Mouse (Mus musculus) embryonic facial prominence, embryonic 14.5 days (tissue): ENCODE measurements around the gene Dlg2. TPM values are rescaled to one million over a fixed set of nuclear protein-coding genes. Genes with fewer than 3 reads are reported as not detected.
A peak's percentile ranks its signal among the peaks of the same experiment; 100 is the strongest.

Experiments used
- ATAC-seq: fragments of 200-750 bp; cut with Nextera tagmentation; 2 replicates; pipeline ENCODE4 v1.8.0; 2017; ENCODE audit warnings: low read depth, moderate number of reproducible peaks, moderate TSS enrichment
- DNase-seq: peaks from one replicate; pipeline ENCODE4 v3.0.0-alpha.2; 2015; ENCODE audit warnings: low spot score
- H3K27ac ChIP-seq: fragments of 300-500 bp; sonication (generic); replicated peaks from 2 replicates; pipeline ENCODE4 v1.5.1; 2014; ENCODE audit warnings: low read depth, mild to moderate bottlenecking, low read length, moderate library complexity
- H3K27me3 ChIP-seq: fragments of 300-500 bp; sonication (generic); replicated peaks from 2 replicates; pipeline ENCODE4 v1.6.1; 2014; ENCODE audit warnings: low read length; ENCODE audit not compliant: control insufficient read depth, insufficient read depth
- H3K36me3 ChIP-seq: fragments of 300-500 bp; sonication (generic); 2 replicates; pipeline ENCODE4 v1.6.1; 2014; ENCODE audit warnings: low read length, mixed read lengths; ENCODE audit not compliant: control insufficient read depth, insufficient read depth
- H3K4me1 ChIP-seq: fragments of 300-500 bp; sonication (generic); 2 replicates; pipeline ENCODE4 v1.6.1; 2014; ENCODE audit warnings: antibody characterized with exemption, low read length; ENCODE audit not compliant: control insufficient read depth, insufficient read depth
- H3K4me2 ChIP-seq: fragments of 300-500 bp; sonication (generic); 2 replicates; pipeline ENCODE4 v1.6.1; 2014; ENCODE audit warnings: low read depth, mild to moderate bottlenecking, low read length, moderate library complexity, mixed read lengths
- H3K4me3 ChIP-seq: fragments of 300-500 bp; sonication (generic); 2 replicates; pipeline ENCODE4 v1.5.1; 2014; ENCODE audit warnings: low read depth, mild to moderate bottlenecking, low read length
- H3K9ac ChIP-seq: fragments of 300-500 bp; sonication (generic); 2 replicates; pipeline ENCODE4 v1.6.1; 2014; ENCODE audit warnings: low read depth, mild to moderate bottlenecking, low read length, moderate library complexity, mixed read lengths
- H3K9me3 ChIP-seq: fragments of 300-500 bp; sonication (generic); 2 replicates; pipeline ENCODE4 v1.6.1; 2016; ENCODE audit warnings: low read length; ENCODE audit not compliant: control insufficient read depth
- WGBS: fragments of 180-500 bp; shearing (Covaris S2); extraction: QIAGEN DNeasy Blood & Tissue Kit; methylation state at CpG from one replicate; pipeline ENCODE4 v1.1.7; 2014; 5-methylcytosine and 5-hydroxymethylcytosine counted together
- polyA plus RNA-seq: library from polyadenylated mRNA; unstranded; fragments of >200 nt; fragmentation: Nextera tagmentation; extraction: Ambion mirVana; gene quantifications from 2 replicates; pipeline ENCODE4 v1.2.1, GENCODE M21; 2014

The Dlg2 gene
- polyA plus RNA-seq, 1 experiment from 2014 or later = 5.1 TPM

DNA sequence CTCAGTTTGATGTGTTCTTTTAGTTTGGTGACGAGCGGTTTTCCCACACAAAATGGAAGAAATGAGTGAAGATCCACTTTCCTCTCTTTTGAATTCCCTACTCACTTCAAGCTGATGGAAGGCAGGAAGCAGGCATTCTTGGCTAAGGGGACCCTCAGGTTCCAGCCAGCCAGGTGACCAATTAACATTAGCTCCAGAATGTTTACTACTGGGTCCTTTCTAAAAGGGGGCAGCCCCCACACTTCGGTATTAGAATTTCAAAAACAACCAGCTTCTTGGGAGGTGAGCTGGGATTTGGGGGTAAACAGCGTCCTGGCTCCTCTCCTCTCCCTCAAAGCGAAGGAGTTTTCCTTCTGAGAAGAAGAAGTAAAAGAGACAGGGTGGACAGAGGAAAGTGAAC is 1703.6 kb downstream of the Dlg2 start:
- Histone ChIP-seq H3K27me3 (no peaks in the 10 kb centered on the region), H3K4me2 (peak overlapping the region; percentile 72), H3K27ac (peak overlapping the region; percentile 69), H3K4me1 (peaks cover 19% of the 10 kb centered on the region; the same call in 1 of the 2 replicates), H3K9ac (peak overlapping the region; percentile 64), H3K4me3 (peak overlapping the region; percentile 45), H3K36me3 (no peaks in the 10 kb centered on the region), H3K9me3 (no peaks in the 10 kb centered on the region)
- 46% methylated on average over 5 of the region's 5 CpGs for WGBS
- ATAC-seq = no peak
- DNase-seq = no peak

DNA sequence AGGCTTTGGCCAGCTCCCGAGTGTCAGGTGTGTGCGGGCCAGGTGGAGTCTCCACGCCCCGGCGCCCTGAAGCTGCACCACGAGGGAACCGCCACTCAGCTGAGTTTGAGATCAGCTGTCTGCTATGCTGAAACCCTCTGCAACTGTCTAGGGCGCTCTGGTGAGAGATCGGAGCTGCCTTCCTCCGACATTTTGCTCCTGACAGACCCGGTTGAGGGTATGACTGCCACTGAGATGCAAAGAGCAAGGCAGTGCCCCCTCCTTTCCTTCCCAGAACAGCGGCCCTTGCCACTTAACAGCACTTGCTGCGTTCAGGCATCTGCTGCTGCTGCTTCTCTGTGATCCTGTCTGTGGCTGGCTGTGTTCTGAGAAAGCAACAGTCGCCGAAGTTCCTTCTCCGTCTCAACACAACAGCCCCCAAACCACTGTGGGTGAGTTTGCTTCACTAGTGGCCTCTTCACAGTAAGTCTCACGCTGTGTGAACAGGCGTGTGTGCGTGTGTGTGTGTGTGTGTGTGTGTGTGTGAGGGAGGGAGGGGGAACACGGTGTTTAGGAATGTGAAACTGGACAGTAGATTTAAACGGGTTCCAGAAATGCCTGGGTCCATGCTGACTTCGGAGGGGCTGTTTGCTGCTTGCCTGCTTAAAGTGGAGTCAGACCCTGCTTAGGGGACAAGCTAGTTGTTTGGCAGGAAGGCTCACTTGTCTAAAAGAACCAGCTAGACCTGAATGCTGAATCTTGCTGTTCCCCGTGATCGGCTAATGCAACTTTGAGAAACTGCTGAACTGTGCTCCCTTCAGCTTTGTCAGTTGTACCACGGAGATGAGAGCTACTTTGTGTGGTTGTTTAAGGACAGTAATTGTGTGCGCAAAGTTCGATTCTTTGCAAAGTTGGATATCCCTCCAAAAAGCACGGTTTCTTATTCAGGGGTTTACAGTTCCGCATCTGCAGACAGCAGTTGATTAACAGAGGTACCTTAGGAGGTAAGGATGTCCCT is 1704.4 kb downstream of the Dlg2 start:
- peaks cover 19% of the 10 kb centered on the region for H3K4me1 ChIP-seq
- H3K36me3 ChIP-seq = no peaks in the 10 kb centered on the region
- H3K4me3 ChIP-seq = peak overlapping the region; percentile 45
- no peaks in the 10 kb centered on the region for H3K9me3 ChIP-seq
- peak overlapping the region; percentile 72 for H3K4me2 ChIP-seq
- DNase-seq (peak; percentile 53), ATAC-seq (peak; percentile 72)
- H3K27ac ChIP-seq = peak overlapping the region; percentile 69
- H3K9ac ChIP-seq = peak overlapping the region; percentile 64
- H3K27me3 ChIP-seq = no peaks in the 10 kb centered on the region
- 12% methylated on average over 28 of the region's 29 CpGs for WGBS

DNA sequence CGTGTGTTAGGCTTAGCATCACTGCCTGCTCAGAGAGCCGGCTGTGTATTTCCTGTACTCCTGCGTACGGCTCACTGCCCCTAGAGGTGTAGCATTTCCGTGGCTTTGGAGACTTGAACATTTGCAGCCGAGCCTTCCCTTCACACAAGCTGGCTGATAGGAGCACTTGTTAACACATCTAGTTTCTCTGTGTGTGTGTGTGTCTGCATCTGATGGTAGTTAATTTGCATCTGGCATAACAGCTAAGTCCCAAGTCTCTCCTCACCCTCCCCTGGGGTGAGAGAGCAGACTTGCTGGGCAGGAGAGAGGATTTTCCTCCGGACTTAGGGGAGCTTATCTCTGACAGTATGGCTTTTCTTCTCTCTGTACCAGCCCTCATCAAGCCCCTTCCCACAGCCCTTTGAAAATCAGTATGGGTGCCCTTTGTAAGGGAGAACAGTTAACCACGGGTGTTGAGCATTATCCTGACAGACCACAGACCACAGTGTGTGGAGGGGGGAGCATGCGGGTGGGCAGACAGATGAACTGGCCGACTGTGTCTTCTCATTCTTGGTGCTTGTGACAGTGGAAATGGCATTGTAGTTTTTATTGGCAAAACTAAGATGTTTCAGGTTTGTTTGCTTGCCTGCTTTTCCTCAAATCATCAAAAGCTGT is 1705.6 kb downstream of the Dlg2 start:
- H3K27ac ChIP-seq = peak overlapping the region; percentile 69; the same call in 1 of the 2 replicates
- WGBS = 10% methylated on average over 10 of the region's 10 CpGs
- H3K4me1 ChIP-seq = peaks cover 25% of the 10 kb centered on the region
- ATAC-seq (peak; percentile 56), DNase-seq (peak; percentile 43)
- no peaks in the 10 kb centered on the region for H3K9me3 ChIP-seq
- peak overlapping the region; percentile 72 for H3K4me2 ChIP-seq
- H3K36me3 ChIP-seq = no peaks in the 10 kb centered on the region
- H3K27me3 ChIP-seq = no peaks in the 10 kb centered on the region
- peak overlapping the region; percentile 64; the same call in 1 of the 2 replicates for H3K9ac ChIP-seq
- peak overlapping the region; percentile 45 for H3K4me3 ChIP-seq

DNA sequence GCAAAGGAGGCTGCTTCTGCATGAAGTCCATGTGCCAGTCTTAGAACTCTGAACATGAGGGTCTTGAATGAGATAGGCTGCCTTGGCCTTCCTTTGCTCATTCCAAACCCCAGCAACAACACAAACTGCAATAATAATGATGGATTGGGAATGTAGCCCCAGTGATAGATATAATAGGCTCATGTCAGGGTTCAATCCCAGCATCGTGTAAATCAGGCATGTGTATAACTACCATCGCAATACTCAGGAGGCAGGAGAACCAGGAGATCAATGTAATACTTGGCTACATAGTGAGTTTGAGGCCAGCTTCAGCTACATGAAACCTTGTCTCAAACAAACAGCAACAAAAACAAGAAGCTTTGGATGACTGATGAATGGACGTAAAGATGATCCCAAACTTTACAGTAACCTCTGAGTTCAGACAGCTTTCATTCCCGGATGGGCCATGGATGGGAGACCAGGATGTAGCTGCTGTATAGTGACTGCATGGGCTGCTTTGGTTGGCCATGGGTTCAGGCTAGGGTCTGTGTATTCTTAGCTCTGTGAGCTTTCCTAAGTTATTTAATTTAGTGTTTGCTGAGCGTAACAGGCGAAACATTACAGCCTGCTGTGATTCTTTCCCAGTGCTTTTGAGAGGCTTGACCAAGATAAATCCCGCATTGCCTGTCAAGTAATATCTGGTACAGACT is 1708.0 kb downstream of the Dlg2 start:
- Histone ChIP-seq H3K4me1 (peaks cover 25% of the 10 kb centered on the region), H3K27me3 (no peaks in the 10 kb centered on the region), H3K9me3 (no peaks in the 10 kb centered on the region), H3K36me3 (no peaks in the 10 kb centered on the region), H3K27ac (no peak overlapping the region), H3K9ac (no peak overlapping the region), H3K4me2 (no peak overlapping the region), H3K4me3 (no peak overlapping the region)
- WGBS = 90% methylated on average over 7 of the region's 7 CpGs
- ATAC-seq (no peak), DNase-seq (no peak)

DNA sequence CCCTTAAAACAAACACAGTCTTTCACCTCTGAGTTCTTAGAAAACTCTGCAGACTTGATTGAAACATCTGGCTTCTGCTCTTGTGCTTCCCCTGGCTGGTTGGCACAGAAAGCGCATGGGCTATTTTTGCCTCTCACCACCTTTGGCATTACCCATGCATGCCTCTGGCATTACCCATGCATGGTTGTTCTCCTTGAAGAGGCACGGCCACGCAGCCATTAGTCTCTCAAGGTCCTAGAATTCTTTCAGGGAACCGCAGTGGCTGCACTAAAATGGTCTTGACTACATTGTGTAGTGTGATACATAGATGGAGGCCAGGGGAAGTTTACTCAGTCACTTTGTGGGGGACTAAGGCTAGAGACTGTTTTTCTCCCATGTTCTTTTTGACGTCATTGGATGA is 1709.9 kb downstream of the Dlg2 start:
- 72% methylated on average over 5 of the region's 5 CpGs for WGBS
- ATAC-seq (no peak), DNase-seq (no peak)
- Histone ChIP-seq H3K27me3 (no peaks in the 10 kb centered on the region), H3K9me3 (no peaks in the 10 kb centered on the region), H3K4me3 (no peak overlapping the region), H3K36me3 (no peaks in the 10 kb centered on the region), H3K4me2 (no peak overlapping the region), H3K27ac (no peak overlapping the region), H3K4me1 (peaks cover 15% of the 10 kb centered on the region), H3K9ac (no peak overlapping the region)

DNA sequence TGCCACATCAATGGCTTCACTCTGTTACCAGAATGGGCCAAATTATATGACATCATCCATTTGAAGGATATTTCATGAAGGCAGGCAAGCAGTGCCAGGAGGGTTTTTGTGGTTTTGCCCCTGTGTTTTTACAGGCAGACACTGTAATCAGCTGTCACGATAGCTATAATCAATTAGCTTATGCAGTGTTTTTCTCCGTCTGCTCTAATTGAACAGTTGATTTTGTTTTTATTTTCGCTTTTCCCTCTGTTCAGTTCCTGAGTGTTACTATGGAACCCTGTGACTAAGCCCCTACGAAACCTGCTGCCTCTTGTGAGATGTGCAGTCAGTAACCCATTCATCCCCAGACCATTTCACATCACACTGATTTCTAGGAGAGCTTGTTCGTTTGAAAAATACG is 1712.7 kb downstream of the Dlg2 start:
- Histone ChIP-seq H3K27ac (no peak overlapping the region), H3K9me3 (no peaks in the 10 kb centered on the region), H3K27me3 (no peaks in the 10 kb centered on the region), H3K9ac (no peak overlapping the region), H3K4me2 (no peak overlapping the region), H3K4me3 (no peak overlapping the region), H3K4me1 (peaks cover 6% of the 10 kb centered on the region; the same call in 1 of the 2 replicates), H3K36me3 (no peaks in the 10 kb centered on the region)
- DNase-seq (peak; percentile 44), ATAC-seq (peak; percentile 37; the same call in 1 of the 2 replicates)
- 54% methylated on average over 6 of the region's 6 CpGs for WGBS

DNA sequence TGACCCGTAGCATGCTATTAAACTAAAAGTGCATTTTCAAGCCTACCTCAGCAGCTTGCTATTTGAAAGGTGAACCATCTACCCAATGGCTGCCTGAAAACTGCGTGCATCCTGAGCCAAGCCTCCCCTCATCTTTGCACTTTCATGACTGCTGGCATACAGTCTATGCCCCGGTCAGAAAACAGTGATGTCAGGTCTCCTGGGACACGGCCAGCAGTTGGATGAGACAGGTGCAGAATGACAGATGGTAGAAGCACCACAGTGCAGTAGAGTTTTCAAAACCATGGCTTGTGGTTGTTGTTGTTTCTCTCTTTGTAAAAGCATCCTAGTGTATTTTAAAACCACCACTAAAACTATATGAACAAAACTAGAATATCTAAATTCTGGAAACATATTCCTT is 1719.5 kb downstream of the Dlg2 start:
- Histone ChIP-seq H3K4me1 (no peaks in the 10 kb centered on the region), H3K4me3 (no peak overlapping the region), H3K36me3 (no peaks in the 10 kb centered on the region), H3K27ac (no peak overlapping the region), H3K9me3 (no peaks in the 10 kb centered on the region), H3K4me2 (no peak overlapping the region), H3K9ac (no peak overlapping the region), H3K27me3 (no peaks in the 10 kb centered on the region)
- ATAC-seq (no peak), DNase-seq (no peak)
- WGBS = 71% methylated on average over 4 of the region's 4 CpGs

DNA sequence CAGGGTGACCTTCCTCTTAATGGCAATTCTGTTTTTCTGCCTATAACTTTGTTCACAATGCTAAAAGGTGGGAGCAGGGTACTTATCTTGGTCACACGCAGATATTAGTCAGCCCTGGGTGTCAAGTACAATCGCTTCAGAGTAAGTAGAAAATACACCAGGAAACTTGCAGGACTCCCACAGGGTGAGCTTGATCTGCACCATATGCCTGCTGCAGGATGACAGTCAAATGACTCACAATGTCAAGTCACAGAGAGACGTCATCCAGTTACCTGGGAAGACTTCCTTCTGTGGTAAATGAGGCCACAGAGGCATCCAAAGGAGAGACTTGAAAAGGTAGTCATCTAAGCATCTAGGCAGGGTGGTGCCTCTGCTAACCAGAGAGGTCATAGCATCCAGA is 1721.1 kb downstream of the Dlg2 start:
- ATAC-seq = no peak
- Histone ChIP-seq H3K36me3 (no peaks in the 10 kb centered on the region), H3K4me1 (no peaks in the 10 kb centered on the region), H3K4me3 (no peak overlapping the region), H3K27ac (no peak overlapping the region), H3K9ac (no peak overlapping the region), H3K27me3 (no peaks in the 10 kb centered on the region), H3K9me3 (no peaks in the 10 kb centered on the region), H3K4me2 (no peak overlapping the region)
- whole genome bisulfite sequencing = 70% methylated on average over 3 of the region's 3 CpGs
- no peak for DNase-seq
